Mouse (Mus musculus): ENCODE data around the gene Trappc3. TPM values are rescaled to one million over a fixed set of nuclear protein-coding genes. Genes with fewer than 3 reads are reported as not detected.
A peak's percentile ranks its signal among the peaks of the same experiment; 100 is the strongest.

Gene Trappc3
- total RNA-seq, 2 experiments from 2014 or later: 89.7 to 99.2 TPM

- intact Hi-C loops (cut with DNase I): no loop called here
- no peak for DNase-seq (ENCODE audit: extremely low spot score in 1 of 2, low spot score in 2 of 2)
Measured at GRCm38 (mm10) chr4:126246202-126246889, 15.8 kb upstream of the Trappc3 start.

- no peak for DNase-seq (ENCODE audit: extremely low spot score in 1 of 2, low spot score in 2 of 2)
- intact Hi-C loops (cut with DNase I): no loop called here
Measured at GRCm38 (mm10) chr4:126248261-126248868, 13.8 kb upstream of the Trappc3 start.

GRCm38 (mm10) chr4:126250659-126251058 is 11.5 kb upstream of the Trappc3 start:
- intact Hi-C loops (cut with DNase I): no loop called here
- DNase-seq (ENCODE audit: extremely low spot score in 1 of 2, low spot score in 2 of 2): no peak

- intact Hi-C loops (cut with DNase I): no loop called here
- peak in 1 of 2 experiments; percentile 76 for DNase-seq (ENCODE audit: extremely low spot score in 1 of 2, low spot score in 2 of 2)
Measured at GRCm38 (mm10) chr4:126251655-126252254, 10.4 kb upstream of the Trappc3 start.

- intact Hi-C loops (cut with DNase I): no loop called here
Measured at GRCm38 (mm10) chr4:126252411-126253237, 9.5 kb upstream of the Trappc3 start.

GRCm38 (mm10) chr4:126253637-126254272 is 8.4 kb upstream of the Trappc3 start:
- DNase-seq (ENCODE audit: extremely low spot score in 1 of 2, low spot score in 2 of 2): no peak
- intact Hi-C loops (cut with DNase I): no loop called here

More at GRCm38 (mm10) chr4:126252411-126253237, 9.5 kb upstream of the Trappc3 start:
- no peak for DNase-seq (ENCODE audit: extremely low spot score in 1 of 2, low spot score in 2 of 2)

- peak in 1 of 2 experiments; percentile 83 for DNase-seq (ENCODE audit: extremely low spot score in 1 of 2, low spot score in 2 of 2)
- intact Hi-C loops (cut with DNase I): no loop called here
Measured at GRCm38 (mm10) chr4:126254315-126255112, 7.6 kb upstream of the Trappc3 start.

GRCm38 (mm10) chr4:126255113-126256001 is 6.8 kb upstream of the Trappc3 start:
- DNase-seq (ENCODE audit: extremely low spot score in 1 of 2, low spot score in 2 of 2): peak in 1 of 2 experiments; percentile 79
- intact Hi-C loops (cut with DNase I): no loop called here

- intact Hi-C loops (cut with DNase I): no loop called here
- DNase-seq (ENCODE audit: extremely low spot score in 1 of 2, low spot score in 2 of 2): peak; percentile 79 to 91
Measured at GRCm38 (mm10) chr4:126256131-126256791, 5.9 kb upstream of the Trappc3 start, which contains the start of gene Map7d1. TSS of gene Map7d1 (minus strand) at chr4:126256343.

- DNase-seq (ENCODE audit: extremely low spot score in 1 of 2, low spot score in 2 of 2): peak in 1 of 2 experiments; percentile 63
Measured at GRCm38 (mm10) chr4:126256967-126257881, 4.9 kb upstream of the Trappc3 start.

GRCm38 (mm10) chr4:126259063-126259462 is 3.1 kb upstream of the Trappc3 start:
- peak in 1 of 2 experiments; percentile 41 for DNase-seq (ENCODE audit: extremely low spot score in 1 of 2, low spot score in 2 of 2)
- intact Hi-C loops (cut with DNase I): no loop called here

More at GRCm38 (mm10) chr4:126256967-126257881, 4.9 kb upstream of the Trappc3 start:
- intact Hi-C loops (cut with DNase I): no loop called here

GRCm38 (mm10) chr4:126259523-126260160 is 2.5 kb upstream of the Trappc3 start:
- intact Hi-C loops (cut with DNase I): loop anchor here (2.0 to 10.0 kb wide), 3 partner anchors 33 to 175 kb away; no protein-coding TSS in a partner anchor

GRCm38 (mm10) chr4:126260520-126261201 is 1.5 kb upstream of the Trappc3 start:
- peak in 1 of 2 experiments; percentile 89 for DNase-seq (ENCODE audit: extremely low spot score in 1 of 2, low spot score in 2 of 2)
- intact Hi-C loops (cut with DNase I): loop anchor here (2.0 to 10.0 kb wide), 3 partner anchors 34 to 176 kb away; no protein-coding TSS in a partner anchor

More at GRCm38 (mm10) chr4:126259523-126260160, 2.5 kb upstream of the Trappc3 start:
- peak in 1 of 2 experiments; percentile 92 for DNase-seq (ENCODE audit: extremely low spot score in 1 of 2, low spot score in 2 of 2)

GRCm38 (mm10) chr4:126261266-126261665 is 859 bp upstream of the Trappc3 start:
- intact Hi-C loops (cut with DNase I): loop anchor here (2.0 to 10.0 kb wide), 3 partner anchors 34 to 176 kb away; no protein-coding TSS in a partner anchor

More at GRCm38 (mm10) chr4:126261266-126261665, 859 bp upstream of the Trappc3 start:
- DNase-seq (ENCODE audit: extremely low spot score in 1 of 2, low spot score in 2 of 2): no peak

Data from left cerebral cortex, postnatal 10 days (tissue).